Mouse (Mus musculus): Measurements from ENCODE around the gene Pop5. TPM values are rescaled to one million over a fixed set of nuclear protein-coding genes. Genes with fewer than 3 reads are reported as not detected.

Gene Pop5
- polyA plus RNA-seq (2015; fragmentation: Nextera tagmentation; extraction: Ambion mirVana) = 96.9 and 98.6 TPM in 2 replicates

GRCm38 (mm10) chr5:115235786-115236263 is at the start of gene Pop5:
Pop5 (plus strand) TSS chr5:115235836.
- WGBS = 1% methylated on average over 21 of the region's 21 CpGs
- Histone ChIP-seq H3K4me3 (peak within 1 kb of the TSS; percentile 53), H3K9ac (replicated peaks) (peak within 1 kb of the TSS; percentile 67), H3K27ac (replicated peaks) (peak within 1 kb of the TSS; percentile 74), H3K36me3 (peaks cover 12% of the 10 kb centered on the region), H3K27me3 (no peaks in the 10 kb centered on the region; the same call in 1 of the 2 replicates), H3K4me1 (peaks cover 27% of the 10 kb centered on the region), H3K4me2 (replicated peaks) (peak within 1 kb of the TSS; percentile 77), H3K9me3 (no peaks in the 10 kb centered on the region)
- peak; percentile 77 for ATAC-seq (replicated peaks)

DNA sequence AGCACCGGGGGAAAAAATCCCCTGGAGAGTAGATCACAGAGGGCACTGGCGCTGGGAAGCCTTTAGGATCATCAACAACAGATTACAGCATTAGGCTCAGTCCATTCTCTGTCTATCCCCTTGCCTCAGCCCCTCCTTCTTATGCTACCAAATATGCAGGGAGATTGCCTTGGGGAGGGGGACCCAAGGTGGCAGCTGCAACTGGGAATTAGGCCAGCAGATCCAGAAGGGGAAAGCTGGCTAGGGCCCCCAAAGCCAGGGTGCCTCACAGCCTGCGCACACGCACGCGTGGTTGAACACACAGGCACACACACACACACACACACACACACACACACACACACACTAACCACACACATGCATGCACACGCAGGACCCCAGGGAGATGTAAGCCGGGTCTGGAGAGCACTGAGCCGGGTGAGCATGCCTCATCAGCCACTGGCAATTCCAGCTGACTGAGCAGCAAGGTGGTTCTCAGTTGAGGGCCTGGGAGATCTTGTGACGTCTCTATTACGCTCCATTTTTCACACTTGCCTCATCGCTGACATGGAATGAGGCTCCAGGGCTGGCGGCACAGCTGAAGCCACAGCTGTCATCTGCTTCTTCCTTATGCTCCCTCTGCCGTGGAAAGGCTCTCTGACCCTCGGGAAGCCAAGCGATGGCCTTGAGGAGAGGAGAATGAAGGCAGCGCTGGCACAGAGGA is 49.1 kb upstream of the Pop5 start:
- Histone ChIP-seq H3K9me3 (no peaks in the 10 kb centered on the region), H3K9ac (replicated peaks) (no peak overlapping the region), H3K36me3 (no peaks in the 10 kb centered on the region), H3K4me3 (no peak overlapping the region), H3K4me1 (peaks cover 47% of the 10 kb centered on the region), H3K4me2 (replicated peaks) (peak overlapping the region; percentile 29), H3K27ac (replicated peaks) (peak overlapping the region; percentile 66), H3K27me3 (peaks cover 11% of the 10 kb centered on the region; the same call in 1 of the 2 replicates)
- ATAC-seq (replicated peaks) = peak; percentile 66
- 28% methylated on average over 17 of the region's 17 CpGs for WGBS

DNA sequence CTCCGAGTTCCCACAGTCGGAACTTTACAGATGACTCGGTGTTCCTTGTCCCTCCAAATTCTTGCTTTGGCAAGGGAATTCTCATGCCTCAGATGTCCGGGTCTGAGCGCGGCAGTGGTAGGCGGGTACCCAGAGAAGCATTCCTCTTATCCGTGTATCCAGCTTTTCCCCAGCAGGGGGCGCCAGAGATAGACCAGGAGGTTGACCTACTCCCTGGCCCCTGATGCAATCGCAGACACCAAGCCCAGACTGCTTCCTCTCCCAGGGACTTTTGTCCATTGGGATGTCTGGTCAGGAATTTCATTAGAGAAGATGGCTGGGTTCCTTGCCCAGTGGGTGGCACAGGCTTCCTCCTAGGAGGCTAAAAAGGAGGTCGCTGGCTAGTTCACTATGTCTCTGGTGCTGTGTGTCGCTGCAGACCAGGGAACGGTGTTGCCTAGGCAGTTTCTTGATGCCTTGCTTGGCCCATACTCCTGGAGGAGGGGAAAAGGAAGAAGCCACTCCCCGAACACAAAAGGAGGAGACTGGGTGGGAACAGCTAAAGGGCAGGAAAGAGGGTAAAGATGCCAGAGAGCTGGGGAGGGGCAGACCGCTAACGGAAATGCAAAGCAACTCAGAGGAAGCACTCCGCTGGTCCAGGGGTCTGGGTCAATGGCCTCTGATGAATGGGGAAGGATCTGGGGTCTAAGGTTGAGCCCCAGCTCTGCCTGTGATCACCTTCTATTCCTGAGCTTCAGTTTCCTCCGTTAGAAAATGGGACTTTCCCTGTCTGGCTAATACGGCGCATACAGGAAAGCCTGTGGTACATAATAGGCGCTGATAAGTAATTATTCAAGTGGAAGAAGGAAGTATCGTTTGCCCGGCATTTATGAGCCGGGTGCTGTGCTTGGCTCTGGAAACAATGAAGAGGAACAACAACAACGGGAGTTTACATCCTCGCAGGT is 48.2 kb upstream of the Pop5 start:
- peak overlapping the region; percentile 29 for H3K4me2 ChIP-seq (replicated peaks)
- H3K27ac ChIP-seq (replicated peaks) = peak overlapping the region; percentile 66
- 15% methylated on average over 26 of the region's 26 CpGs for WGBS
- ATAC-seq (replicated peaks) = peak; percentile 59
- no peak overlapping the region for H3K4me3 ChIP-seq
- peaks cover 15% of the 10 kb centered on the region; the same call in 1 of the 2 replicates for H3K27me3 ChIP-seq
- no peaks in the 10 kb centered on the region for H3K9me3 ChIP-seq
- no peaks in the 10 kb centered on the region for H3K36me3 ChIP-seq
- H3K9ac ChIP-seq (replicated peaks) = no peak overlapping the region
- H3K4me1 ChIP-seq = peaks cover 48% of the 10 kb centered on the region

DNA sequence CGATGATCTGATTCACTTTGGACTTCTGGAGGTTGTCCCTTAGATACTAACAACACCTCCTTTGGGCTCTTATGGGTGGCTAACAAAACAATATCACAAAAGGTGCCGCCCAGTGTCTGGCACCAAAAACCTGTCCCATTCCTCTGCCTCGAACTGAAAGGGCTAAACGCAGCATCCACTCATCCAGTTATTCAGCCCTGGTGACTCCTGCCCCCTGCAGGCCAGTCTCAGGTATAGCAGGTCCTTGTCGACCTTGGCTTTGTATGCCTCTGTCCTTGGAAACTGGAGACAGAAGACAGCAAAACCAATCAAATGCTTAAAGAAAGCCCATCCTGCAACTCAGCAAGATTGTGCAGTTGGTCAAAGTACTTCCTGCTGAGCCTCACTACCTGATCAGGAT is 46.8 kb upstream of the Pop5 start:
- ATAC-seq (replicated peaks) = no peak
- H3K4me1 ChIP-seq = peaks cover 53% of the 10 kb centered on the region
- H3K36me3 ChIP-seq = no peaks in the 10 kb centered on the region
- H3K4me2 ChIP-seq (replicated peaks) = no peak overlapping the region
- no peak overlapping the region for H3K4me3 ChIP-seq
- no peaks in the 10 kb centered on the region for H3K9me3 ChIP-seq
- H3K27me3 ChIP-seq = peaks cover 19% of the 10 kb centered on the region; the same call in 1 of the 2 replicates
- 48% methylated on average over 5 of the region's 5 CpGs for WGBS
- no peak overlapping the region for H3K27ac ChIP-seq (replicated peaks)
- no peak overlapping the region for H3K9ac ChIP-seq (replicated peaks)

- H3K27me3 ChIP-seq = peaks cover 19% of the 10 kb centered on the region; the same call in 1 of the 2 replicates
- H3K4me2 ChIP-seq (replicated peaks) = no peak overlapping the region
- H3K36me3 ChIP-seq = no peaks in the 10 kb centered on the region
- no peak overlapping the region for H3K4me3 ChIP-seq
- peaks cover 56% of the 10 kb centered on the region for H3K4me1 ChIP-seq
- H3K27ac ChIP-seq (replicated peaks) = no peak overlapping the region
- WGBS = 79% methylated on average over 12 of the region's 12 CpGs
- ATAC-seq (replicated peaks) = no peak
- H3K9ac ChIP-seq (replicated peaks) = no peak overlapping the region
- H3K9me3 ChIP-seq = no peaks in the 10 kb centered on the region
These were observed 45.6 kb upstream of the Pop5 start for GRCm38 (mm10) chr5:115190081-115190480.

DNA sequence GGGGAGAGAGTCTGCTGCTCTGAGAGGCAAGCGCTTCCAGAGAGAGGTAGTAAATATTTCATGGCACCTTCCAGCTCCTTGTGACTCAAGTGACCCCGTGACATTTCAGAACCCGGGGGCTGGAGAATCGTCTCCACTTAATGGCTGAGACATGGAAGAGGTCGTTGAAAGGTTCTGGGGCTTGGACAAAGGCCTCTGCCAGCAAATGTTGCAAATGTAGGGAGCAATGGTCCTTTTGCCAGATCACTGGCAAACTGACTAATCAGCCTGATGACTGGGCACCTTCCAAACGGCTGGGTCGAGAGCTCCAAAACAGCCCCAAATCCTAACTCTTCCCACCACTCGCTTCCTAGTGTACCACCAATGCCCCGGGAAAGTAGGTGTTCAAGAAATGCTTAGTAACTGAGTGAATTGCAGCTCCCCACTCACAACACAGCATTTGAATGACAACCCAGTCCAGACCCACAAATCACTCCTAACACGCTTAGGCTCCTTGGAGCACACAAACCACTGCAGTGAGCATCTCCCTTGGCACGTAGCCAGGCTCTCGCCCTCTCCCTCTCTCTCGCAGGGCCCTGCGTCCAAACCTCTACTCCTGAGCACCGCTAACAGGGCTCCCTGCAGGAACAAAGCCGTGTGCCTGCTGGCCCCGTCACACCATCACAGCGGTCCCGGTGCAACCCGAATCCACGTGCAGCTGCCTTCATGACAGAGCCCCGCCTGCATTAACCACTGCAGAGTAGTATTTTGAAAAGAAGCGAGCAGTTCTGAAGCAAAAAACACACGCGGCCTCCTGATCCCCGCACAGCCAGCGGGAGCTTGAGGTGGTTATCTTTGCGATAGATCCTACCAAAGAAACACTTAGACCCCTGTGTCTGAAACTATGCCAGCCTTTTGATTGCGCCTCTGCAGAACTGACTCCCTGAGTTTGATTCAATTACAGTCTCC is 43.5 kb upstream of the Pop5 start:
- peak overlapping the region; percentile 71 for H3K4me3 ChIP-seq
- WGBS = 9% methylated on average over 29 of the region's 29 CpGs
- peak overlapping the region; percentile 100 for H3K4me2 ChIP-seq (replicated peaks)
- peak overlapping the region; percentile 71; the same call in 1 of the 2 replicates for H3K9ac ChIP-seq (replicated peaks)
- peaks cover 19% of the 10 kb centered on the region; the same call in 1 of the 2 replicates for H3K27me3 ChIP-seq
- no peak for ATAC-seq (replicated peaks)
- H3K27ac ChIP-seq (replicated peaks) = no peak overlapping the region
- H3K9me3 ChIP-seq = no peaks in the 10 kb centered on the region
- no peaks in the 10 kb centered on the region for H3K36me3 ChIP-seq
- peaks cover 39% of the 10 kb centered on the region for H3K4me1 ChIP-seq

GRCm38 (mm10) chr5:115192828-115193195 is 42.8 kb upstream of the Pop5 start:
- Histone ChIP-seq H3K27me3 (peaks cover 19% of the 10 kb centered on the region; the same call in 1 of the 2 replicates), H3K9ac (replicated peaks) (peak overlapping the region; percentile 71), H3K4me1 (peaks cover 33% of the 10 kb centered on the region), H3K4me3 (peak overlapping the region; percentile 71), H3K27ac (replicated peaks) (no peak overlapping the region), H3K36me3 (no peaks in the 10 kb centered on the region), H3K4me2 (replicated peaks) (peak overlapping the region; percentile 100), H3K9me3 (no peaks in the 10 kb centered on the region)
- 9% methylated on average over 7 of the region's 7 CpGs for WGBS
- no peak for ATAC-seq (replicated peaks)

GRCm38 (mm10) chr5:115193226-115193625 is 42.4 kb upstream of the Pop5 start:
- Histone ChIP-seq H3K4me2 (replicated peaks) (peak overlapping the region; percentile 100), H3K4me1 (peaks cover 31% of the 10 kb centered on the region), H3K4me3 (peak overlapping the region; percentile 71), H3K9me3 (no peaks in the 10 kb centered on the region), H3K27me3 (peaks cover 19% of the 10 kb centered on the region; the same call in 1 of the 2 replicates), H3K36me3 (no peaks in the 10 kb centered on the region), H3K9ac (replicated peaks) (peak overlapping the region; percentile 71), H3K27ac (replicated peaks) (peak overlapping the region; percentile 77; the same call in 1 of the 2 replicates)
- under 1% methylated on average over 34 of the region's 34 CpGs for WGBS
- ATAC-seq (replicated peaks) = peak; percentile 15; the same call in 1 of the 2 replicates

GRCm38 (mm10) chr5:115193669-115194625 is 41.7 kb upstream of the Pop5 start, which contains the start of gene Cabp1:
Cabp1 (minus strand) TSS chr5:115194381.
- no peaks in the 10 kb centered on the region for H3K36me3 ChIP-seq
- H3K27ac ChIP-seq (replicated peaks) = peak within 1 kb of the TSS; percentile 77
- H3K9ac ChIP-seq (replicated peaks) = peak within 1 kb of the TSS; percentile 71
- peaks cover 19% of the 10 kb centered on the region; the same call in 1 of the 2 replicates for H3K27me3 ChIP-seq
- ATAC-seq (replicated peaks) = peak; percentile 60
- whole genome bisulfite sequencing = under 1% methylated on average over 87 of the region's 116 CpGs
- H3K4me1 ChIP-seq = peaks cover 31% of the 10 kb centered on the region
- H3K4me2 ChIP-seq (replicated peaks) = peak within 1 kb of the TSS; percentile 100
- no peaks in the 10 kb centered on the region for H3K9me3 ChIP-seq
- H3K4me3 ChIP-seq = peak within 1 kb of the TSS; percentile 71

- peak overlapping the region; percentile 71 for H3K4me3 ChIP-seq
- no peaks in the 10 kb centered on the region for H3K36me3 ChIP-seq
- peaks cover 31% of the 10 kb centered on the region for H3K4me1 ChIP-seq
- H3K9me3 ChIP-seq = no peaks in the 10 kb centered on the region
- H3K27me3 ChIP-seq = peaks cover 14% of the 10 kb centered on the region; the same call in 1 of the 2 replicates
- 5% methylated on average over 12 of the region's 12 CpGs for WGBS
- peak; percentile 37; the same call in 1 of the 2 replicates for ATAC-seq (replicated peaks)
- H3K4me2 ChIP-seq (replicated peaks) = peak overlapping the region; percentile 100
- H3K9ac ChIP-seq (replicated peaks) = peak overlapping the region; percentile 71
- H3K27ac ChIP-seq (replicated peaks) = peak overlapping the region; percentile 77
These were observed 40.9 kb upstream of the Pop5 start for GRCm38 (mm10) chr5:115194626-115195221.
